Mouse (Mus musculus) spleen, adult 2 months (tissue): ENCODE measurements around the gene Srgap2.

ENCODE experiments used
- CTCF ChIP-seq: fragments of 200-500 bp; IDR thresholded peaks from 2 replicates; pipeline ENCODE4 v1.5.1; 2011; ENCODE audit warnings: mild to moderate bottlenecking, inconsistent platforms; ENCODE audit not compliant: insufficient read depth, insufficient read length, insufficient replicate concordance; ENCODE audit errors: extremely low read depth
- POLR2A ChIP-seq: fragments of 200-500 bp; IDR thresholded peaks from 2 replicates; pipeline ENCODE4 v1.6.1; 2011; ENCODE audit warnings: low read depth, low read length, inconsistent platforms

DNA sequence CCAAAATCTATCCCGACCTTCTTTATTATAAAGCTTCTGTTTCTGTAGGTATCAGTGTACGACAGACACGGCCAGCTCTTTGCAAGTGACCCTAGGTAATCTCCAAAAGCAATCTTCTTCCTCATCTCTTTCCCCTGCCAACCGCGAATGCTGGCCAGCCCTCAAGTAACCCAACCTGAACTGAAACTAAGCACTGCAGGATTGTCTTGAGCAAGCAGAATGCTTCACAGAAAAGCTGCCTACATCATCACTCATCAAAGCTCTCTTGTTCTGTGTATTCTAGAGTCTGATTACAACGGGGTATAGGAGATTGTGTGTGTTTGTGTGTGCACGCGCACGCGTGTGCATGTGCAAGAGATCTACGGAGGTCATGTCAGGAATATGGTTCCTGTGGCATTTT is 88.6 kb downstream of the Srgap2 start:
- TF ChIP-seq CTCF (no peak), POLR2A (no peak)
